Mouse (Mus musculus): ENCODE data around the gene Il22ra2. TPM values are rescaled to one million over a fixed set of nuclear protein-coding genes. Genes with fewer than 3 reads are reported as not detected.
A peak's percentile ranks its signal among the peaks of the same experiment; 100 is the strongest.

Il22ra2 gene
- total and polyA plus RNA-seq, 3 experiments, result 0.13 TPM; not detected in 2

DNA sequence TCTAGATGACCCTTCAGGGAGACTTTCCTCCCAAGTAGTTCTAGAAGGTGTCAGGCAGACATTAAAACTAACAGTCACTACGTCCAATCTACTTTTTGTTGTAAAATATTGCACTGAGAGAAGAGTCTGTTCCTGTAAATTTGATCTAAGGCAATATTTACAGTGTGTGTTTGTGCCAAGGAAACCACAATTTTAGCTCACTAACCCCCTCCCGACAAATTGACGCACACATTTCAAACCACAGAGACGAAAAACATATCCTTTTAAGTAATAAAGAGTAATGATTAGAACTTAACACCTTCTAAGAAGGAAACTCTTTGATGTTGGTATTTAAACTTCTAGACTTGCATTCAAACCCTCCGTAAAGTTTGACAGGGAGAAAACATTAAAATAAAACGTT is 43.8 kb upstream of the Il22ra2 start:
- DNase-seq (ENCODE audit: extremely low read depth), result no peak
- no peak overlapping the region for H3K4me2 ChIP-seq (ENCODE audit: insufficient read depth, low read depth, poor library complexity, severe bottlenecking)
- in situ Hi-C loops (cut with MboI; ENCODE audit: low pct_ligation_motif_present, low pct_unique_long_range_greater_than_20kb, low sequenced_read_pairs), result no loop called here
- no peak overlapping the region for H3K27ac ChIP-seq (ENCODE audit: insufficient read depth, low read depth)
- H3K9me3 ChIP-seq (replicated peaks; ENCODE audit: low read length), result no peaks in the 10 kb centered on the region
- no peaks in the 10 kb centered on the region for H3K36me3 ChIP-seq (replicated peaks in 1 of 2; ENCODE audit: control insufficient read depth in 1 of 2, insufficient read depth in 1 of 2, low read length in 1 of 2)
- H3K9ac ChIP-seq (ENCODE audit: insufficient read depth, low read depth), result no peak overlapping the region
- H3K79me2 ChIP-seq (replicated peaks; ENCODE audit: control insufficient read depth, extremely low read depth, insufficient read depth, poor library complexity, severe bottlenecking), result no peaks in the 10 kb centered on the region
- H3K4me1 ChIP-seq (ENCODE audit: control insufficient read depth in 1 of 2, insufficient read depth in 2 of 2), result peaks cover 0 to 5% of the 10 kb centered on the region in 2 experiments; a peak in 2 of 4 replicates
- H3K4me3 ChIP-seq (replicated peaks in 1 of 3; ENCODE audit: low read depth in 2 of 3, low read length in 2 of 3, poor library complexity in 1 of 3), result no peak overlapping the region
- H3K27me3 ChIP-seq (replicated peaks), result no peaks in the 10 kb centered on the region
- TF ChIP-seq USF1 (IDR thresholded peaks at IDR 0.05; ENCODE audit: low read depth, low read length), result no peak
- no peak for TF ChIP-seq E2F4 (IDR thresholded peaks at IDR 0.05; ENCODE audit: insufficient replicate concordance, low read depth, low read length)
- TF ChIP-seq SMC3 (IDR thresholded peaks at IDR 0.05; ENCODE audit: low read depth, low read length), result no peak
- no peak for TF ChIP-seq MAZ (IDR thresholded peaks at IDR 0.05; ENCODE audit: low read depth, low read length)
- TF ChIP-seq GABPA (IDR thresholded peaks at IDR 0.05; ENCODE audit: insufficient replicate concordance, low read depth, low read length), result no peak
- no peak for TF ChIP-seq KAT2A (IDR thresholded peaks at IDR 0.05; ENCODE audit: insufficient replicate concordance, low read length)
- no peak for TF ChIP-seq MAFK (IDR thresholded peaks at IDR 0.05; ENCODE audit: insufficient replicate concordance, low read length)
- TF ChIP-seq CTCF (conservative IDR thresholded peaks at IDR 0.05 in 1 of 2, IDR thresholded peaks at IDR 0.05 in 1 of 2; ENCODE audit: low read depth in 2 of 2, low read length in 2 of 2), result no peak
- no peak for TF ChIP-seq EP300 (IDR thresholded peaks at IDR 0.05; ENCODE audit: low read length)
- TF ChIP-seq RAD21 (IDR thresholded peaks at IDR 0.05; ENCODE audit: low read depth, low read length), result no peak
- no peak for TF ChIP-seq MXI1 (IDR thresholded peaks at IDR 0.05; ENCODE audit: low read depth, low read length)
- TF ChIP-seq ETS1 (conservative IDR thresholded peaks at IDR 0.05; ENCODE audit: low read depth, low read length), result no peak
- no peak for TF ChIP-seq JUND (conservative IDR thresholded peaks at IDR 0.05; ENCODE audit: low read depth, low read length)
- no peak for TF ChIP-seq BHLHE40 (IDR thresholded peaks at IDR 0.05; ENCODE audit: low read depth, low read length)
- no peak for TF ChIP-seq POLR2A (IDR thresholded peaks at IDR 0.05; ENCODE audit: low read depth, low read length)
- TF ChIP-seq PAX5 (IDR thresholded peaks at IDR 0.05; ENCODE audit: low read length), result no peak
- dilution Hi-C loops (cut with MboI; ENCODE audit: extremely low pct_ligation_motif_present, extremely low pct_unique_long_range_greater_than_20kb, low sequenced_read_pairs), result no loop called here

DNA sequence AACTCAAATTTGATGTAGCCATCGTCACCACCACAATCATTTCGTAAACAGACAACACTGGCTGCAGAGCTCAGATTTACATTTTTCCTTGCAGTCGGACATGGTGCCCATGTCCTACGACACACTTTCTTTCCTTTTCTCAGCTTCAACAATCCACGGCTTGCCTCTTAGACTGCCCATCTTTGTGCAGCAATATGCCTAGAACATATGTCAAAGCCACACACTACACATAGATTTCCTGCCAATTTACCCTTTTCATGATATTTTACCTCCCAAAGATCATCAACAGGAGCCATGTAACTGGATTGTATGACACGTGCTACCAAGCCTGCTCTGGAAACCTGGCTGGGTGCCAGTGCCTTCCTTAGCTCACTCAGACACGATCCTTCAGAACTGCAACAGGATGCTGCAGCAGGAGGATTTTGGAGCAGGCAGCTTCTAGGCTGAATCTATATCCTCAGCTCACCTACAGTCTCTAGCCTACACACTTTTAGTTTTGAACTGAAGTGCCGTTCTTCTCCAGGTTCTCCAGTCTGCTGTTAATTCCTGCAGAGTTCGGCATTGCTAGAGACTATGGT is 43.3 kb upstream of the Il22ra2 start:
- no peaks in the 10 kb centered on the region for H3K79me2 ChIP-seq (replicated peaks; ENCODE audit: control insufficient read depth, extremely low read depth, insufficient read depth, poor library complexity, severe bottlenecking)
- in situ Hi-C loops (cut with MboI; ENCODE audit: low pct_ligation_motif_present, low pct_unique_long_range_greater_than_20kb, low sequenced_read_pairs) (no loop called here), dilution Hi-C loops (cut with MboI; ENCODE audit: extremely low pct_ligation_motif_present, extremely low pct_unique_long_range_greater_than_20kb, low sequenced_read_pairs) (no loop called here)
- H3K9me3 ChIP-seq (replicated peaks; ENCODE audit: low read length), result no peaks in the 10 kb centered on the region
- H3K27me3 ChIP-seq (replicated peaks), result no peaks in the 10 kb centered on the region
- TF ChIP-seq CTCF (conservative IDR thresholded peaks at IDR 0.05 in 1 of 2, IDR thresholded peaks at IDR 0.05 in 1 of 2; ENCODE audit: low read depth in 2 of 2, low read length in 2 of 2) (no peak), PAX5 (IDR thresholded peaks at IDR 0.05; ENCODE audit: low read length) (no peak), ZNF384 (IDR thresholded peaks at IDR 0.05; ENCODE audit: low read depth, low read length) (no peak), CHD2 (IDR thresholded peaks at IDR 0.05; ENCODE audit: low read length) (no peak), ETS1 (conservative IDR thresholded peaks at IDR 0.05; ENCODE audit: low read depth, low read length) (no peak), JUN (IDR thresholded peaks at IDR 0.05; ENCODE audit: insufficient read depth, low read depth, low read length) (no peak), USF2 (conservative IDR thresholded peaks at IDR 0.05; ENCODE audit: low read depth, low read length) (no peak), MXI1 (IDR thresholded peaks at IDR 0.05; ENCODE audit: low read depth, low read length) (no peak), KAT2A (IDR thresholded peaks at IDR 0.05; ENCODE audit: insufficient replicate concordance, low read length) (no peak), JUND (conservative IDR thresholded peaks at IDR 0.05; ENCODE audit: low read depth, low read length) (no peak), HCFC1 (IDR thresholded peaks at IDR 0.05; ENCODE audit: low read depth, low read length) (no peak), MYC (IDR thresholded peaks at IDR 0.05; ENCODE audit: low read depth, low read length) (no peak), CHD1 (IDR thresholded peaks at IDR 0.05; ENCODE audit: low read depth, low read length) (no peak), TCF12 (IDR thresholded peaks at IDR 0.05; ENCODE audit: low read depth, low read length) (no peak), USF1 (IDR thresholded peaks at IDR 0.05; ENCODE audit: low read depth, low read length) (no peak), IRF4 (IDR thresholded peaks at IDR 0.05; ENCODE audit: low read depth, low read length) (no peak), SIN3A (IDR thresholded peaks at IDR 0.05; ENCODE audit: low read length) (no peak), RAD21 (IDR thresholded peaks at IDR 0.05; ENCODE audit: low read depth, low read length) (no peak), POLR2AphosphoS2 (IDR thresholded peaks at IDR 0.05; ENCODE audit: low read depth, low read length) (no peak), ZMIZ1 (IDR thresholded peaks at IDR 0.05; ENCODE audit: low read depth, low read length) (no peak)
- H3K4me3 ChIP-seq (replicated peaks in 1 of 3; ENCODE audit: low read depth in 2 of 3, low read length in 2 of 3, poor library complexity in 1 of 3), result no peak overlapping the region
- DNase-seq (ENCODE audit: extremely low read depth), result no peak
- peaks cover 0 to 10% of the 10 kb centered on the region in 2 experiments; a peak in 2 of 4 replicates for H3K4me1 ChIP-seq (ENCODE audit: control insufficient read depth in 1 of 2, insufficient read depth in 2 of 2)
- H3K9ac ChIP-seq (ENCODE audit: insufficient read depth, low read depth), result no peak overlapping the region
- no peaks in the 10 kb centered on the region for H3K36me3 ChIP-seq (replicated peaks in 1 of 2; ENCODE audit: control insufficient read depth in 1 of 2, insufficient read depth in 1 of 2, low read length in 1 of 2)
- 0 out of 2 replicates have a peak overlapping the region, but pooled peaks have one; percentile 16 for H3K4me2 ChIP-seq (ENCODE audit: insufficient read depth, low read depth, poor library complexity, severe bottlenecking)
- H3K27ac ChIP-seq (ENCODE audit: insufficient read depth, low read depth), result no peak overlapping the region

Measured in CH12.LX (cell line).